Mouse (Mus musculus) kidney, embryonic 16.5 days (tissue): ENCODE measurements around the gene Notch4. TPM values are rescaled to one million over a fixed set of nuclear protein-coding genes. Genes with fewer than 3 reads are reported as not detected.

Source experiments
- polyA plus RNA-seq: library from polyadenylated mRNA; unstranded; fragments of >200 nt; fragmentation: Nextera tagmentation; extraction: Ambion mirVana; gene quantifications from 2 replicates; pipeline ENCODE4 v1.2.1, GENCODE M21; 2015

The Notch4 gene
- polyA plus RNA-seq, 1 experiment from 2014 or later = 7.6 TPM

Other genes starting within 250 kb of the Notch4 start
- 0.04 TPM in 1 of 2 replicates, not detected in the other for gene H2-Eb2, start 238.6 kb upstream of the Notch4 start, polyA plus RNA-seq
- not detected in 2 replicates for gene Btnl2, start 209.4 kb upstream of the Notch4 start, polyA plus RNA-seq
- not detected in 2 replicates for gene Btnl1, start 187.1 kb upstream of the Notch4 start, polyA plus RNA-seq
- 0.23 and 0.74 TPM in 2 replicates for gene BC051142, start 165.4 kb upstream of the Notch4 start, polyA plus RNA-seq
- gene Btnl4, start 87.0 kb upstream of the Notch4 start, polyA plus RNA-seq = not detected in 2 replicates
- not detected in 2 replicates for gene Btnl6, start 46.9 kb upstream of the Notch4 start, polyA plus RNA-seq
- 21.5 and 25.6 TPM in 2 replicates for gene Gpsm3, start 25.5 kb downstream of the Notch4 start, polyA plus RNA-seq
- gene Pbx2, start 27.0 kb downstream of the Notch4 start, polyA plus RNA-seq = 13.1 and 15.6 TPM in 2 replicates
- 8.8 and 16.8 TPM in 2 replicates for gene Ager, start 33.6 kb downstream of the Notch4 start, polyA plus RNA-seq
- gene Rnf5, start 39.4 kb downstream of the Notch4 start, polyA plus RNA-seq = 185 and 190 TPM in 2 replicates
- 81.8 and 83.1 TPM in 2 replicates for gene Agpat1, start 40.0 kb downstream of the Notch4 start, polyA plus RNA-seq
- 4.0 and 6.0 TPM in 2 replicates for gene Egfl8, start 51.7 kb downstream of the Notch4 start, polyA plus RNA-seq
- gene Ppt2, start 64.2 kb downstream of the Notch4 start, polyA plus RNA-seq = 47.3 and 53.7 TPM in 2 replicates
- 0.23 and 0.29 TPM in 2 replicates for gene Prrt1, start 65.3 kb downstream of the Notch4 start, polyA plus RNA-seq
- 17.5 and 17.7 TPM in 2 replicates for gene Fkbpl, start 80.5 kb downstream of the Notch4 start, polyA plus RNA-seq
- 103 and 106 TPM in 2 replicates for gene Atf6b, start 82.9 kb downstream of the Notch4 start, polyA plus RNA-seq
- gene Tnxb, start 106.3 kb downstream of the Notch4 start, polyA plus RNA-seq = 0.51 and 0.52 TPM in 2 replicates
- 0.78 and 1.5 TPM in 2 replicates for gene C4b, start 179.6 kb downstream of the Notch4 start, polyA plus RNA-seq
- 38.4 and 41.9 TPM in 2 replicates for gene Cyp21a1, start 240.3 kb downstream of the Notch4 start, polyA plus RNA-seq